Mouse (Mus musculus) forebrain, embryonic 14.5 days (tissue): ENCODE measurements around the gene Kdelc2. TPM values are rescaled to one million over a fixed set of nuclear protein-coding genes. Genes with fewer than 3 reads are reported as not detected.

Experiments used
- ATAC-seq: fragments of 200-750 bp; cut with Nextera tagmentation; 2 replicates; pipeline ENCODE4 v1.8.0; 2017; ENCODE audit warnings: mild to moderate bottlenecking, moderate library complexity
- DNase-seq: peaks from one replicate; pipeline ENCODE4 v3.0.0-alpha.2; 2015; ENCODE audit warnings: low spot score
- H3K27ac ChIP-seq: fragments of 300-500 bp; sonication (generic); 2 replicates; pipeline ENCODE4 v1.5.1; 2014; ENCODE audit warnings: low read depth, mild to moderate bottlenecking, control low read depth, low read length, moderate library complexity
- H3K27me3 ChIP-seq: fragments of 300-500 bp; sonication (generic); replicated peaks from 2 replicates; pipeline ENCODE4 v1.6.1; 2014; ENCODE audit warnings: low read length, control low read depth, mixed read lengths; ENCODE audit not compliant: control insufficient read depth, insufficient read depth
- H3K36me3 ChIP-seq: fragments of 300-500 bp; sonication (generic); 2 replicates; pipeline ENCODE4 v1.6.1; 2014; ENCODE audit warnings: low read length, control low read depth; ENCODE audit not compliant: control insufficient read depth, insufficient read depth
- H3K4me1 ChIP-seq: fragments of 300-500 bp; sonication (generic); 2 replicates; pipeline ENCODE4 v1.6.1; 2014; ENCODE audit warnings: antibody characterized with exemption, low read length, control low read depth; ENCODE audit not compliant: control insufficient read depth, insufficient read depth
- H3K4me2 ChIP-seq: fragments of 300-500 bp; sonication (generic); 2 replicates; pipeline ENCODE4 v1.6.1; 2014; ENCODE audit warnings: mild to moderate bottlenecking, control low read depth, low read length
- H3K4me3 ChIP-seq: fragments of 300-500 bp; sonication (generic); 2 replicates; pipeline ENCODE4 v1.5.1; 2014; ENCODE audit warnings: low read depth, low read length, control low read depth
- H3K9ac ChIP-seq: fragments of 300-500 bp; sonication (generic); 2 replicates; pipeline ENCODE4 v1.6.1; 2014; ENCODE audit warnings: mild to moderate bottlenecking, low read length, control low read depth, moderate library complexity
- H3K9me3 ChIP-seq: fragments of 300-500 bp; sonication (generic); replicated peaks from 2 replicates; pipeline ENCODE4 v1.6.1; 2016; ENCODE audit warnings: low read length, control low read depth, mixed read lengths; ENCODE audit not compliant: control insufficient read depth
- WGBS: fragments of 180-500 bp; shearing (Covaris S2); extraction: QIAGEN DNeasy Blood & Tissue Kit; methylation state at CpG from one replicate; pipeline ENCODE4 v1.1.7; 2014; 5-methylcytosine and 5-hydroxymethylcytosine counted together
- polyA plus RNA-seq: library from polyadenylated mRNA; unstranded; fragments of >200 nt; fragmentation: Nextera tagmentation; extraction: Ambion mirVana; gene quantifications from 2 replicates; pipeline ENCODE4 v1.2.1, GENCODE M21; 2014

Gene Kdelc2
- polyA plus RNA-seq, 1 experiment from 2014 or later: 3.3 TPM

DNA sequence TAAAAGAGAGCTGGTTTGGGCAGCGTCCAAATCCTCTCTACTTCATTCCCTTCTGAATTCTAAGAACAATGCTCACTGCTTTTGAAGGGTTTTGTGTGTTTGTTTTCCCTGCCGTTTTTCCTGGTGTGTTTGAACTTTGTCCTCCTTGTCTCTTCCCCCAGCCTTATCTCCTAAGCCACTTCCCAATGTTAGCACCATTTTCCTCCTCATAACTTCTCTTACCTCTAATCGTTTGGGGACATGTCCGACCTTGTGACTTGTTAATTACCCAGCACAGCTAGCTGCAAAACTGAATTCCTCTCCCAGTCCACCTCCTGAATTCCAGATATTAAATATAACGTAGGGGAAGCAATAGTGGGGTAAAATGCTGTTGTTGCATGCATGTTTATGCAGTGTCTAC, 6.2 kb upstream of the Kdelc2 start:
- Histone ChIP-seq H3K4me2 (no peak overlapping the region), H3K27ac (no peak overlapping the region), H3K36me3 (no peaks in the 10 kb centered on the region), H3K4me3 (no peak overlapping the region), H3K9ac (no peak overlapping the region), H3K27me3 (no peaks in the 10 kb centered on the region), H3K9me3 (no peaks in the 10 kb centered on the region), H3K4me1 (no peaks in the 10 kb centered on the region)
- no peak for DNase-seq
- ATAC-seq: no peak
- 64% methylated on average over 5 of the region's 5 CpGs for WGBS

GRCm38 (mm10) chr9:53378171-53378570, 5.7 kb upstream of the Kdelc2 start:
- Histone ChIP-seq H3K4me1 (no peaks in the 10 kb centered on the region), H3K36me3 (no peaks in the 10 kb centered on the region), H3K27me3 (no peaks in the 10 kb centered on the region), H3K4me3 (no peak overlapping the region), H3K4me2 (no peak overlapping the region), H3K9me3 (no peaks in the 10 kb centered on the region), H3K9ac (no peak overlapping the region), H3K27ac (no peak overlapping the region)
- DNase-seq (no peak), ATAC-seq (no peak)
- WGBS: 89% methylated on average over 3 of the region's 3 CpGs

- Histone ChIP-seq H3K4me1 (peaks cover 2% of the 10 kb centered on the region; the same call in 1 of the 2 replicates), H3K4me3 (no peak overlapping the region), H3K9me3 (no peaks in the 10 kb centered on the region), H3K36me3 (no peaks in the 10 kb centered on the region), H3K4me2 (no peak overlapping the region), H3K27me3 (no peaks in the 10 kb centered on the region), H3K9ac (no peak overlapping the region), H3K27ac (no peak overlapping the region)
- 91% methylated on average over 2 of the region's 2 CpGs for WGBS
- ATAC-seq (no peak), DNase-seq (no peak)
Observed at GRCm38 (mm10) chr9:53380595-53380994, 3.2 kb upstream of the Kdelc2 start.

GRCm38 (mm10) chr9:53381113-53381615, 2.7 kb upstream of the Kdelc2 start:
- 77% methylated on average over 5 of the region's 5 CpGs for WGBS
- no peak overlapping the region for H3K27ac ChIP-seq
- no peak overlapping the region for H3K9ac ChIP-seq
- no peak overlapping the region for H3K4me2 ChIP-seq
- no peaks in the 10 kb centered on the region for H3K9me3 ChIP-seq
- DNase-seq (no peak), ATAC-seq (no peak)
- peaks cover 2% of the 10 kb centered on the region; the same call in 1 of the 2 replicates for H3K4me1 ChIP-seq
- no peaks in the 10 kb centered on the region for H3K27me3 ChIP-seq
- no peak overlapping the region for H3K4me3 ChIP-seq
- no peaks in the 10 kb centered on the region for H3K36me3 ChIP-seq

GRCm38 (mm10) chr9:53384873-53385272, 1.0 kb downstream of the Kdelc2 start:
- Histone ChIP-seq H3K4me3 (peak overlapping the region; percentile 64), H3K9ac (peak overlapping the region; percentile 18; the same call in 1 of the 2 replicates), H3K27me3 (no peaks in the 10 kb centered on the region), H3K4me2 (peak overlapping the region; percentile 97), H3K9me3 (no peaks in the 10 kb centered on the region), H3K27ac (no peak overlapping the region), H3K4me1 (peaks cover 2% of the 10 kb centered on the region; the same call in 1 of the 2 replicates), H3K36me3 (no peaks in the 10 kb centered on the region)
- DNase-seq (no peak), ATAC-seq (peak; percentile 40)
- 5% methylated on average over 8 of the region's 8 CpGs for WGBS

DNA sequence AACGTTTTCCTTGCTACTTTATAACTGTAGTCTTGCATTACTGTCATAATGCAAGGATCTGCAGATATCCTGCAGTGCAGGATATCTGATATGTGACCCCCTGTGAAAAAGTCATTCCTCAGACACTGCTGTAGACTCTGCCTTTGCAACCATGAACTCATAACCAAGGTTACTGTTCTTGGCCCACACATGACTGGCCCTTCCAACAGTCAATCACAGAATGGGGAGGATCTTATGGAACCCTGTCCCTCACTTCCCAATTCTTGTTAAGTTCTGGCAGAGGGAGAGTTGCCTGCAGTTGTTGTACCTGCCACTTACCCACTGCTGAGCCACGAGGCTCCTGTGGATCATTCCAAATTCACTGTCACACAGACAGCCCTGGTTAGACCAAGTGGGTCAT, 3.6 kb downstream of the Kdelc2 start:
- Histone ChIP-seq H3K9ac (no peak overlapping the region), H3K27ac (no peak overlapping the region), H3K4me3 (no peak overlapping the region), H3K4me2 (no peak overlapping the region), H3K4me1 (peaks cover 2% of the 10 kb centered on the region; the same call in 1 of the 2 replicates), H3K36me3 (no peaks in the 10 kb centered on the region), H3K27me3 (no peaks in the 10 kb centered on the region), H3K9me3 (no peaks in the 10 kb centered on the region)
- ATAC-seq (no peak), DNase-seq (no peak)
- 63% methylated on average over 2 of the region's 2 CpGs for whole genome bisulfite sequencing

GRCm38 (mm10) chr9:53389109-53389508, 5.3 kb downstream of the Kdelc2 start:
- H3K27me3 ChIP-seq: no peaks in the 10 kb centered on the region
- 87% methylated on average over 3 of the region's 3 CpGs for WGBS
- no peak for ATAC-seq
- H3K4me1 ChIP-seq: peaks cover 2% of the 10 kb centered on the region; the same call in 1 of the 2 replicates
- no peak overlapping the region for H3K4me3 ChIP-seq
- H3K27ac ChIP-seq: no peak overlapping the region
- no peak overlapping the region for H3K9ac ChIP-seq
- no peak overlapping the region for H3K4me2 ChIP-seq
- no peak for DNase-seq
- H3K36me3 ChIP-seq: no peaks in the 10 kb centered on the region
- no peaks in the 10 kb centered on the region for H3K9me3 ChIP-seq

GRCm38 (mm10) chr9:53390136-53390535, 6.3 kb downstream of the Kdelc2 start:
- DNase-seq: no peak
- Histone ChIP-seq H3K9ac (no peak overlapping the region), H3K27ac (no peak overlapping the region), H3K4me3 (no peak overlapping the region), H3K27me3 (no peaks in the 10 kb centered on the region), H3K4me2 (no peak overlapping the region), H3K36me3 (no peaks in the 10 kb centered on the region), H3K9me3 (no peaks in the 10 kb centered on the region), H3K4me1 (no peaks in the 10 kb centered on the region)
- WGBS: 80% methylated on average over 7 of the region's 7 CpGs
- ATAC-seq: no peak

DNA sequence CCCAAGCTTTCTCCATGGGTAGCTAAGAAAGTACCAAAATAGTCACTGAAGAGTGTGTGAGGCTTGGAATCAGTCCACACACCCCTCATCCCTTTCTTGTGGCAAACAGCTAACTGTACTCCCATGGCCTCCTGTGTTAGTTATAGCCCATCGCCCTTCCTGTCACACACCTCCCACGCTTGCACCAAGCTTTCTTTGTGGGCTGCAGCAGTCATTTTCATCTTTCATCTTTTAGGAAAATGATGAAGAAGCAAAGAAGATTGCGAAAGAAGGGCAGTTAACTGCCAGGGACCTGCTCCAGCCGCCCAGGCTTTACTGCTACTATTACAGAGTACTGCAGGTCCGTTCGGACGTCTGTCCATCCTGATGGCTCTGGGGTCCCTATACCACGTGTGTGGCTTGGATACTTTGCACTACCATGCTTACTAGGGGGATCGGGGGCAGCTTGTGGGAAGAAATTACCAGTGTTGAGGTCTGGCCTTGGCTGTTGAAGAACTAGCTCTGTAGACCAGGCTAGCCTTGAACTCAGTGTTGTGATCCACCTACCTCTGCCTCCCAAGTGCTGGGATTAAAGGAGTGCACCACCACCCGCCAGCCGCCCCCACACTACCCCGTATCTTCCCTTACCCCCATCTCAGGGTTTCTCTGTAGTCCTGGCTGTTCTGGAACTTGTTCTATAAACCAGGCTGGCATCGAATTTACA, 14.0 kb downstream of the Kdelc2 start:
- H3K4me2 ChIP-seq: no peak overlapping the region
- peaks cover 5% of the 10 kb centered on the region; the same call in 1 of the 2 replicates for H3K4me1 ChIP-seq
- no peak for DNase-seq
- no peaks in the 10 kb centered on the region for H3K27me3 ChIP-seq
- H3K9me3 ChIP-seq: no peaks in the 10 kb centered on the region
- 78% methylated on average over 13 of the region's 13 CpGs for WGBS
- H3K4me3 ChIP-seq: no peak overlapping the region
- H3K27ac ChIP-seq: no peak overlapping the region
- no peak for ATAC-seq
- H3K9ac ChIP-seq: no peak overlapping the region
- H3K36me3 ChIP-seq: no peaks in the 10 kb centered on the region
